In the genomic region with DNA sequence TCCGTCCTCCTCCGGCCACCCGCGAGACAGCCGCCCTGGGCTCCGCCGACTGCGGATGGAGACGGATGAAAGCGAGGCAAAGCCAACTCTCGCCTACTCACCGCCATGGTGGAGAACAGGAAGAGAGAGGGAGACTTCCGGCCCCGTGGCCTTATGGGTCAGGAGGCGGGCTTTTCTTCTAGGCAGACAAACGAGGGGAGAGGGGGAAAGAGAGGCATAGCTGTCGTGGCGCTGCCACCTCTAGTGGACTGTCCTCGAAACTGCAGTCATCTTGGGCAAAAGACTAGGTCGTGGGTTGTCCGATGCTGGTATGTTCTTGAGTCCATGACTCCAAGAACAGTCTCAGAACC, we compare ENCODE assay signal across 8 mouse cellular contexts. TPM values are rescaled to one million over a fixed set of nuclear protein-coding genes. Genes with fewer than 3 reads are reported as not detected.
A peak's percentile ranks its signal among the peaks of the same experiment; 100 is the strongest.
DNase-seq lines count a peak whose midpoint lies in the region; ATAC-seq and TF ChIP-seq lines count a peak whose summit lies in the region.

A gene (minus strand): TSS at position 182 of the 350 bp plus-strand sequence.

- H3K9me3 ChIP-seq in erythroblast, embryonic 14.5 days (ENCODE audit: control insufficient read depth, low read length), result no peaks in the 10 kb centered on the region
- H3K9me3 ChIP-seq in heart, embryonic 12.5 days (replicated peaks), result no peaks in the 10 kb centered on the region
- H3K9me3 ChIP-seq in kidney, postnatal 0 days (replicated peaks; ENCODE audit: low read length), result no peaks in the 10 kb centered on the region
- H3K9me3 ChIP-seq in liver, embryonic 11.5 days (ENCODE audit: control insufficient read depth, low read length), result no peaks in the 10 kb centered on the region
- H3K9me3 ChIP-seq in stomach, embryonic 14.5 days (ENCODE audit: control insufficient read depth, low read depth, low read length), result no peaks in the 10 kb centered on the region

- H3ac ChIP-seq in C2C12 (ENCODE audit: control insufficient read depth, insufficient read length, low read depth), result peak within 1 kb of the TSS; percentile 94

- TF ChIP-seq CTCF in C2C12 (IDR thresholded peaks at IDR 0.05; ENCODE audit: control insufficient read depth, insufficient read depth, insufficient read length), result peak; percentile 58
- TF ChIP-seq CTCF in brain, embryonic 14.5 days (IDR thresholded peaks at IDR 0.05; ENCODE audit: borderline replicate concordance, extremely low read depth, insufficient read depth, insufficient read length), result peak; percentile 92
- peak; percentile 89 for TF ChIP-seq CTCF in kidney, postnatal 0 days (IDR thresholded peaks at IDR 0.05; ENCODE audit: low read depth)

- DNase-seq in brain, embryonic 14.5 days (ENCODE audit: low read depth), result peak; percentile 98
- peak; percentile 99 for DNase-seq in kidney, postnatal 0 days (ENCODE audit: low spot score)
- peak; percentile 87 for DNase-seq in liver, embryonic 11.5 days (ENCODE audit: low spot score)
- DNase-seq in naive thymus-derived CD4-positive, alpha-beta T cell, adult 2 months (ENCODE audit: low read depth), result peak; percentile 95

- under 1% methylated on average over 21 of the region's 21 CpGs for WGBS in heart, embryonic 12.5 days
- under 1% methylated on average over 21 of the region's 21 CpGs for WGBS in kidney, postnatal 0 days
- under 1% methylated on average over 21 of the region's 21 CpGs for WGBS in liver, embryonic 11.5 days
- 0% methylated on average over 21 of the region's 21 CpGs for WGBS in stomach, embryonic 14.5 days

- peaks cover 51% of the 10 kb centered on the region for H3K79me2 ChIP-seq in C2C12 (ENCODE audit: control insufficient read depth, insufficient read depth)

- peaks cover 46% of the 10 kb centered on the region for H3K36me3 ChIP-seq in C2C12 (ENCODE audit: control insufficient read depth, insufficient read depth)
- H3K36me3 ChIP-seq in erythroblast, embryonic 14.5 days (ENCODE audit: control insufficient read depth), result peaks cover 42% of the 10 kb centered on the region
- H3K36me3 ChIP-seq in heart, embryonic 12.5 days, result peaks cover 41% of the 10 kb centered on the region
- peaks cover 30% of the 10 kb centered on the region for H3K36me3 ChIP-seq in kidney, postnatal 0 days (ENCODE audit: insufficient read depth, low read length)
- H3K36me3 ChIP-seq in liver, embryonic 11.5 days (ENCODE audit: control insufficient read depth, insufficient read depth, low read length), result peaks cover 36% of the 10 kb centered on the region
- peaks cover 40% of the 10 kb centered on the region for H3K36me3 ChIP-seq in stomach, embryonic 14.5 days (ENCODE audit: control insufficient read depth, insufficient read depth, low read length)

- no peaks in the 10 kb centered on the region for H3K27me3 ChIP-seq in C2C12 (ENCODE audit: control insufficient read depth, insufficient read depth, insufficient read length)
- H3K27me3 ChIP-seq in erythroblast, embryonic 14.5 days (ENCODE audit: control insufficient read depth), result peaks cover 30% of the 10 kb centered on the region
- H3K27me3 ChIP-seq in heart, embryonic 12.5 days (replicated peaks), result no peaks in the 10 kb centered on the region
- no peaks in the 10 kb centered on the region for H3K27me3 ChIP-seq in kidney, postnatal 0 days (ENCODE audit: insufficient read depth, low read length)
- no peaks in the 10 kb centered on the region for H3K27me3 ChIP-seq in liver, embryonic 11.5 days (replicated peaks; ENCODE audit: control insufficient read depth, insufficient read depth, low read length)
- H3K27me3 ChIP-seq in stomach, embryonic 14.5 days (ENCODE audit: control insufficient read depth, insufficient read depth, low read length), result no peaks in the 10 kb centered on the region

- peak; percentile 97 for ATAC-seq in heart, embryonic 12.5 days (ENCODE audit: insufficient number of reproducible peaks, low FRiP score)
- ATAC-seq in kidney, postnatal 0 days (replicated peaks; ENCODE audit: low FRiP score, low read depth), result peak; percentile 94
- peak; percentile 94 for ATAC-seq in liver, embryonic 11.5 days (replicated peaks; ENCODE audit: low FRiP score)
- ATAC-seq in stomach, embryonic 14.5 days (ENCODE audit: insufficient number of reproducible peaks, insufficient read depth, low FRiP score, low read depth), result peak; percentile 96

- peaks cover 41% of the 10 kb centered on the region for H3K4me1 ChIP-seq in erythroblast, embryonic 14.5 days (ENCODE audit: control insufficient read depth)
- peaks cover 18% of the 10 kb centered on the region for H3K4me1 ChIP-seq in heart, embryonic 12.5 days (replicated peaks)
- H3K4me1 ChIP-seq in kidney, postnatal 0 days (replicated peaks; ENCODE audit: insufficient read depth, low read length), result peaks cover 9% of the 10 kb centered on the region
- H3K4me1 ChIP-seq in liver, embryonic 11.5 days (replicated peaks; ENCODE audit: control insufficient read depth, insufficient read depth, low read length), result peaks cover 15% of the 10 kb centered on the region
- peaks cover 14% of the 10 kb centered on the region for H3K4me1 ChIP-seq in stomach, embryonic 14.5 days (ENCODE audit: control insufficient read depth, insufficient read depth, low read length)

- peaks cover 50% of the 10 kb centered on the region for H3K79me3 ChIP-seq in C2C12 (ENCODE audit: low read depth)

- peak within 1 kb of the TSS; percentile 98 for H3K9ac ChIP-seq in heart, embryonic 12.5 days
- peak within 1 kb of the TSS; percentile 97 for H3K9ac ChIP-seq in kidney, postnatal 0 days (ENCODE audit: low read depth, low read length)
- H3K9ac ChIP-seq in liver, embryonic 11.5 days (ENCODE audit: low read depth, low read length), result peak within 1 kb of the TSS; percentile 100
- peak within 1 kb of the TSS; percentile 89 for H3K9ac ChIP-seq in stomach, embryonic 14.5 days (replicated peaks; ENCODE audit: low read depth, low read length)

- H3K4me3 ChIP-seq in C2C12 (ENCODE audit: insufficient read depth, poor library complexity, severe bottlenecking), result peak within 1 kb of the TSS; percentile 95
- H3K4me3 ChIP-seq in erythroblast, embryonic 14.5 days (replicated peaks), result peak within 1 kb of the TSS; percentile 67
- peak within 1 kb of the TSS; percentile 96 for H3K4me3 ChIP-seq in heart, embryonic 12.5 days
- H3K4me3 ChIP-seq in kidney, postnatal 0 days (replicated peaks; ENCODE audit: low read depth, low read length), result peak within 1 kb of the TSS; percentile 94
- H3K4me3 ChIP-seq in liver, embryonic 11.5 days (ENCODE audit: low read depth, low read length), result peak within 1 kb of the TSS; percentile 94
- H3K4me3 ChIP-seq in stomach, embryonic 14.5 days (ENCODE audit: low read depth, low read length), result peak within 1 kb of the TSS; percentile 71

- peak; percentile 74; the same call in 1 of the 2 replicates for TF ChIP-seq POLR2A in brain, embryonic 14.5 days (IDR thresholded peaks at IDR 0.05; ENCODE audit: borderline replicate concordance, extremely low read depth, insufficient read depth, insufficient read length, poor library complexity, severe bottlenecking)

- peak within 1 kb of the TSS; percentile 84 for H3K4me2 ChIP-seq in heart, embryonic 12.5 days
- peak within 1 kb of the TSS; percentile 89 for H3K4me2 ChIP-seq in kidney, postnatal 0 days (ENCODE audit: low read length)
- peak within 1 kb of the TSS; percentile 88 for H3K4me2 ChIP-seq in liver, embryonic 11.5 days
- H3K4me2 ChIP-seq in stomach, embryonic 14.5 days (replicated peaks; ENCODE audit: low read depth, low read length), result peak within 1 kb of the TSS; percentile 97

- H3K27ac ChIP-seq in heart, embryonic 12.5 days (ENCODE audit: poor library complexity, severe bottlenecking), result peak within 1 kb of the TSS; percentile 82
- H3K27ac ChIP-seq in kidney, postnatal 0 days, result peak within 1 kb of the TSS; percentile 94
- H3K27ac ChIP-seq in liver, embryonic 11.5 days (ENCODE audit: low read depth, low read length), result peak within 1 kb of the TSS; percentile 93
- H3K27ac ChIP-seq in stomach, embryonic 14.5 days (ENCODE audit: low read length), result peak within 1 kb of the TSS; percentile 92

TF ChIP-seq in C2C12, 6 proteins besides CTCF, POLR2A, EP300 and RAD21:
- TF ChIP-seq USF1 (IDR thresholded peaks at IDR 0.05; ENCODE audit: low read depth) (peak; percentile 72), MAX (IDR thresholded peaks at IDR 0.05) (peak; percentile 80), MYOD1 (IDR thresholded peaks at IDR 0.05; ENCODE audit: control insufficient read depth, insufficient read length, low read depth) (no peak)

RNA-seq across cellular contexts. Expression of the gene that starts here (rescaled TPM):
- polyA plus RNA-seq in C2C12 (2012; fragmentation: generic; extraction: Trizol), result 2,415 TPM
- 818 and 948 TPM in 2 replicates for polyA plus RNA-seq in brain, embryonic 14.5 days (2012; rRNA removed)
- 148 and 157 TPM in 2 replicates for polyA plus RNA-seq in erythroblast, embryonic 14.5 days (2012)
- 257 and 262 TPM in 2 replicates for polyA plus RNA-seq in heart, embryonic 12.5 days (2016; fragmentation: Nextera tagmentation; extraction: Ambion mirVana)
- polyA plus RNA-seq in kidney, postnatal 0 days (2015; fragmentation: Nextera tagmentation; extraction: Ambion mirVana), result 490 and 535 TPM in 2 replicates
- 567 and 611 TPM in 2 replicates for polyA plus RNA-seq in liver, embryonic 11.5 days (2014; fragmentation: Nextera tagmentation; extraction: Ambion mirVana)
- 506 and 533 TPM in 2 replicates for polyA plus RNA-seq in stomach, embryonic 14.5 days (2014; fragmentation: Nextera tagmentation; extraction: Ambion mirVana)

Comparison
In these comparisons a context has a peak if more than half of its experiments do, and no peak if none do; other contexts are left out.
1. Peak in every context shown above with its lines: DNase-seq, ATAC-seq, H3K4me3 ChIP-seq and H3K27ac ChIP-seq.